Mouse (Mus musculus) heart, embryonic 11.5 days (tissue): ENCODE data around the gene Slc35e3. TPM values are rescaled to one million over a fixed set of nuclear protein-coding genes. Genes with fewer than 3 reads are reported as not detected.
"Not testable (repeated sequence)": the region's sequence is repeated elsewhere in the genome, so short reads cannot be mapped to it uniquely, and the experiment has no call there.

Experiments used
- ATAC-seq: fragments of 200-750 bp; cut with Nextera tagmentation; replicated peaks from 2 replicates; pipeline ENCODE4 v1.8.0; 2017; ENCODE audit warnings: moderate library complexity; ENCODE audit not compliant: insufficient number of reproducible peaks, low FRiP score, low TSS enrichment
- H3K27ac ChIP-seq: fragments of 300-500 bp; sonication (generic); 2 replicates; pipeline ENCODE4 v1.5.1; 2014; ENCODE audit warnings: mild to moderate bottlenecking, low read depth, low read length
- H3K27me3 ChIP-seq: fragments of 300-500 bp; sonication (generic); 2 replicates; pipeline ENCODE4 v1.6.1; 2014; ENCODE audit warnings: mild to moderate bottlenecking, low read length, mixed read lengths; ENCODE audit not compliant: control insufficient read depth, insufficient read depth
- H3K36me3 ChIP-seq: fragments of 300-500 bp; sonication (generic); 2 replicates; pipeline ENCODE4 v1.6.1; 2014; ENCODE audit warnings: mild to moderate bottlenecking, low read length, moderate library complexity, mixed read lengths; ENCODE audit not compliant: control insufficient read depth, insufficient read depth
- H3K4me1 ChIP-seq: fragments of 300-500 bp; sonication (generic); 2 replicates; pipeline ENCODE4 v1.6.1; 2014; ENCODE audit warnings: low read length; ENCODE audit not compliant: control insufficient read depth, insufficient read depth
- H3K4me2 ChIP-seq: fragments of 300-500 bp; sonication (generic); 2 replicates; pipeline ENCODE4 v1.6.1; 2014; ENCODE audit warnings: mild to moderate bottlenecking, moderate library complexity
- H3K4me3 ChIP-seq: fragments of 300-500 bp; sonication (generic); 2 replicates; pipeline ENCODE4 v1.5.1; 2014; ENCODE audit warnings: low read depth, low read length
- H3K9ac ChIP-seq: fragments of 300-500 bp; sonication (generic); 2 replicates; pipeline ENCODE4 v1.6.1; 2014; ENCODE audit warnings: mild to moderate bottlenecking, low read depth, low read length, moderate library complexity
- H3K9me3 ChIP-seq: fragments of 300-500 bp; sonication (generic); replicated peaks from 2 replicates; pipeline ENCODE4 v1.6.1; 2016; ENCODE audit warnings: low read length; ENCODE audit not compliant: control insufficient read depth
- WGBS: fragments of 180-500 bp; shearing (Covaris S2); extraction: QIAGEN DNeasy Blood & Tissue Kit; methylation state at CpG from one replicate; pipeline ENCODE4 v1.1.7; 2014; ENCODE audit not compliant: insufficient replicate concordance; 5-methylcytosine and 5-hydroxymethylcytosine counted together
- polyA plus RNA-seq: library from polyadenylated mRNA; unstranded; fragments of >200 nt; fragmentation: Nextera tagmentation; extraction: Ambion mirVana; gene quantifications from 2 replicates; pipeline ENCODE4 v1.2.1, GENCODE M21; 2014

The Slc35e3 gene
- polyA plus RNA-seq, 1 experiment from 2014 or later, result 6.9 TPM

DNA sequence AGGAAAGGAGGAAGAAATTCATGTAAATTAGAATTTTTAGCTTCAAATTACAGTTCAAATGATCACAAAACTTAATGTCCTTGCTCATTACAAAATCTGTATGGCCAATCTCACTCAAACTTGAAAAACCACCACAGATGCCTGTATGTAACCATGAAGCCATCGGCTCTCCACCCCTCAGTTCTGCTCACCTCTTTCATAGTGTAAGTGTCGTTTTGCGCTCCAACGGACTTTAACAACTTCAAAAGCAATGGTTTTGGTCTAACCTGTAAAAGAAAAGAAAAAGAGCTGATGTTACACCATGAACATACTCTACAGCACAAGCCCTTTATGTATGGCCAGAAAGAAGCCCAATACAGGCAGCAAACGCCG lies 41.2 kb downstream of the Slc35e3 start:
- WGBS, result 96% methylated on average over 6 of the region's 6 CpGs
- H3K4me2 ChIP-seq, result no peak overlapping the region
- no peaks in the 10 kb centered on the region for H3K27me3 ChIP-seq
- H3K4me3 ChIP-seq, result no peak overlapping the region
- H3K9me3 ChIP-seq, result no peaks in the 10 kb centered on the region
- no peak for ATAC-seq
- peaks cover 36% of the 10 kb centered on the region for H3K36me3 ChIP-seq
- no peak overlapping the region for H3K27ac ChIP-seq
- peaks cover 6% of the 10 kb centered on the region for H3K4me1 ChIP-seq
- no peak overlapping the region for H3K9ac ChIP-seq

DNA sequence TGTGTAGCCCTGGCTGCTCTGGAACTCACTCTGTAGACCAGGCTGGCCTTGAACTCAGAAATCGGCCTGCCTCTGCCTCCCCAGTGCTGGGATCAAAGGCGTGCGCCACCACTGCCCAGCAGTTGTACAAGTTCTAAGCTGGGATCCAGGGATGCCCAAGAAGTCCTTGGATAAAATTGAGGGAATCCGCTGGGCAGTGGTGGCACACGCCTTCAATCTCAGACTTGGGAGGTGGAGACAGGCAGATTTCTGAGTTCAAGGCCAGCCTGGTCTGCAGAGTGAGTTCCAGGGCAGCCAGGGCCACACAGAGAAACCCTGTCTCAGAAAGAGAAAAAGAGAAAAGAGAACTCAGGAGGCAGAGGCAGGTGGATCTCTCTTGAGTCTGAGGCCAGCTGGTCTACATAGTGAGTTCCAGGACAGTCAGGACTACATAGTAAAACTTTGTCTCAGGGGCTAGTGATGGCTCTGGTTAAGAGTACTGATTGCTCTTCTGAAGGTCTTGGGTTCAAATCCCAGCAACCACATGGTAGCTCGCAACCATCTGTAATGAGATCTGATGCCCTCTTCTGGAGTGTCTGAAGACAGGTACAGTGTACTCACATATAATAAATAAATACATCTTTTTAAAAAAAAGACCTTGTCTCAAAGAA lies 41.7 kb downstream of the Slc35e3 start:
- H3K9ac ChIP-seq, ATAC-seq, H3K4me1 ChIP-seq, H3K4me3 ChIP-seq, H3K27ac ChIP-seq, H3K9me3 ChIP-seq, H3K4me2 ChIP-seq, H3K27me3 ChIP-seq: not testable (repeated sequence)
- H3K36me3 ChIP-seq, result peaks cover 38% of the 10 kb centered on the region
- 93% methylated on average over 6 of the region's 6 CpGs for WGBS

DNA sequence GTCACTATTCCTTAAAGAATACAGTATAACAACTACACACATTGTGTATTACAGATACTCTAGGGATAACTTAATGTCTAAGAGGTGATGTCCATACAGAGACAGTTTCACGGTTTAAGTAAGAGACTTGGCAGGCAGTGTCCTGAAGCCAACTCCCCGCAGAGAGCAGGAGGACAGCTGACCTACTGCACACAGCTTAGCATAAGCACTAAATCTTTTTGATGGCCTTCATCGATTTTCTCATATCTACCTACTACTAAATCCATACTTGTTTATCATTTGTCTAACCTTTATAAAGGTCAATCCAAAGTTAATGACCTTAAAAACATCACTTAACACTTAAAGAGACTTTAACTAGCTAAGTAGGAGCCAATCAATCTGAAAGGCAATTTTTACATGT lies 42.7 kb downstream of the Slc35e3 start:
- H3K9me3 ChIP-seq, result no peaks in the 10 kb centered on the region
- H3K27ac ChIP-seq, result no peak overlapping the region
- H3K4me3 ChIP-seq, result no peak overlapping the region
- no peak overlapping the region for H3K4me2 ChIP-seq
- ATAC-seq, result no peak
- H3K4me1 ChIP-seq, result 0 out of 2 replicates have a peak, but pooled peaks cover 2% of the 10 kb centered on the region
- 93% methylated on average over 3 of the region's 3 CpGs for WGBS
- no peaks in the 10 kb centered on the region for H3K27me3 ChIP-seq
- H3K36me3 ChIP-seq, result peaks cover 40% of the 10 kb centered on the region
- H3K9ac ChIP-seq, result no peak overlapping the region

DNA sequence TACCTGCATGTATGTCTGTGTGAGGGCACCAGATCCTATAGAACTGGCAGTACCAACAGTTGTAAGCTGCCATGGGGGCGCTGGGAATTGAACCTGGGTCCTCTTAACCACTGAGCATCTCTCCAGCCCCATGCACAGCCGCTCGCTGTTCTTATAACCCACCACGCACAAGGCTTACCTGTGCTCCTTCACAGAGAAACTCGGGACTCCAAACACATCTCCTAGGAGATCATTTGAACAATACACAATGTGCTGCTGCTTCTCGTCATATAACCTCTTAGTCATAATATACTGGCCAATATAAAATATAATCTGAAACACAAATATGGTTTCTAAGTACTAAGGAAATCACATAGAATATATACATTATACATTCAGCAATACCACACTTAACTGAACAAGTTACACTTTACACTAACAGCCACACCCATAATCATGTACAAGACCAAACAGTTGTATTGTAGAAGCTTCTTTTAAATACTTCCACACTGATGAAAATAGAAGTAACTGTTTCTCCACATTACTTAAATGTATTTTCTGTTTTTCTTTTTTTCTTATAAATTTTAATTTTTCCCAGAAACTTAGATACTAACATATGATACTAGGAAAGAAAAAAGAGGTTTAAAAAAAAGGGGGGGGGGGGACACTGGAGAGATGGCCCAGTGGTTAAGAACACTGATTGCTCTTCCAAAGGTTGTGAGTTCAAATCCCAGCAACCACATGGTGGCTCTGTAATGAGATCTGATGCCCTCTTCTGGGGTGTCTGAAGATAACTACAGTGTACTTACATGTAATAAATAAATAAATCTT lies 43.9 kb downstream of the Slc35e3 start:
- Histone ChIP-seq H3K4me2 (no peak overlapping the region), H3K4me1 (0 out of 2 replicates have a peak, but pooled peaks cover 2% of the 10 kb centered on the region), H3K36me3 (peaks cover 47% of the 10 kb centered on the region), H3K27ac (no peak overlapping the region), H3K9me3 (no peaks in the 10 kb centered on the region), H3K27me3 (no peaks in the 10 kb centered on the region), H3K4me3 (no peak overlapping the region), H3K9ac (no peak overlapping the region)
- no peak for ATAC-seq
- WGBS, result 92% methylated on average over 6 of the region's 6 CpGs

DNA sequence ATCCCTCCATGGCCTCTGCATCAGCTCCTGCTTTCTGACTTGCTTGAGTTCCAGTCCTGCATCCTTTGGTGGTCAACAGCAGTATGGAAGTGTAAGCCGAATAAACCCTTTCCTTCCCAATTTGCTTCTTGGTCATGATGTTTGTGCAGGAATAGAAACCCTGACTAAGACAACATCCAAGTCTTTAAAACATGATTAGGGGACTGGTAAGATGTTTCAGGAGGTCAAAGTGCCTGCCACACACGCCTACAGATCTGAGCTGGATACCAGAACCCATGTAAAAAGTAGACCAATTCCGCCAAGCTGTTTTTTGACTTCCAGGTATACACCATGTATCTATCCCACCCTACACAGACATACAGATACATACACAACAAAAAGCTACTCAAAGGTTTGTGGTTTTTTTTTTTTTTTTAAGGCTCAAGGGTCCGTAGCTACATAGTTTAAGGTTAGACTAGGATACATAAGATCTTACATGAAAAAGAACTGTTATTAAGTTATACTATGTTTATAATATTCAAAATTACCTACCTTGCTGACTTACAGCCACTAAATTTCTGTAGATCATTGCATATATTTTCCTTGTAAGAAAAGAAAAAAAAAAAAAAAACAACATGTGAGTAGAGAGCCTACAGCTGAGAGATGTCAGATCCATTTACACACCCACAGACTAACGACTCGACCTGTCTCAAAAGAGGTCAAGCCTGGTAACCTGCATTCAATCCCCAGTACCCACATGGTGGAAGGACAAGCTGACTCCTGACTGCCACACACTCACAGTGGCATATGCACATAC lies 44.9 kb downstream of the Slc35e3 start:
- Histone ChIP-seq H3K9ac (no peak overlapping the region), H3K27ac (no peak overlapping the region), H3K4me3 (no peak overlapping the region), H3K27me3 (no peaks in the 10 kb centered on the region), H3K36me3 (peaks cover 48% of the 10 kb centered on the region), H3K9me3 (no peaks in the 10 kb centered on the region), H3K4me1 (no peaks in the 10 kb centered on the region), H3K4me2 (no peak overlapping the region)
- WGBS, result 90% methylated on average over 6 of the region's 6 CpGs
- no peak for ATAC-seq

DNA sequence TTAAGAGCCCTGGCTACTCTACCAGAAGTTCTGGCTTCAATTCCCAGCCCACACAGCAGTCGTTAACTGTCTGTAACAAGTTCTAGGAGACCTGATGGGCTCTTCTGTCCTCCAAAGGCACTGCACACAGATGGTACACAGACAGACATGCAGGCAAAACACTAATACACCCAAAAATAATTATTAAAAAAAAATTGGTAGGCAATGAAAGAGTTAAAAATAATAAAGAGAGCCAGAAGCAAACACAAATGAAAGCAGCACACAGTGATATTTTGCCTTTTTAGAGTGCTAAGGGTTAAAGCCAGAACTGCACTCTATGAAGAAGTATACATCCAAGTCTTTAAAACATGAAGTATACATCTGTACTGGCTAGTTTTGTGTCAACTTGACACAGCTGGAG lies 45.7 kb downstream of the Slc35e3 start:
- Histone ChIP-seq H3K36me3 (peaks cover 50% of the 10 kb centered on the region), H3K9me3 (no peaks in the 10 kb centered on the region), H3K4me2 (no peak overlapping the region), H3K9ac (no peak overlapping the region), H3K4me1 (no peaks in the 10 kb centered on the region), H3K27ac (no peak overlapping the region), H3K4me3 (no peak overlapping the region), H3K27me3 (no peaks in the 10 kb centered on the region)
- ATAC-seq, result no peak
- WGBS, result 93% methylated on average over 1 of the region's 1 CpGs

DNA sequence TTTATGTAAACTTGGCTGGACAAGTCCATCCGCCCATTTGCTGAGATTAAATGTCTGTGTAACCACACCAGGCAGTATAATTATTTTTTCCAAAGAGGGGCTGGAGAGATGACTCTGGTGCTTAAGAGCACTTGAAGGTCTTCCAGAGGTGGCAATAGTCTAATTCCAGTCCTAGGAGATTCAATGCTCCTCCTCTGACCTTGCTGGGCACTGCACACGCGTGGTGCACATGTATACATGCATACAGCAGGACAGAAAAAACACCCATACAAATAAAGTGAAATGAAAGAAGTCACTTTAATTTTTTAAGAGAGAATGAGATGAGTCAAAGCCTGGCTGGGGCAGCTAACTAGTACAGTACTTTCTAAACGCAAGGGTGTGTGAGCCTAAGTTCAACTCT lies 46.3 kb downstream of the Slc35e3 start:
- Histone ChIP-seq H3K36me3 (peaks cover 47% of the 10 kb centered on the region), H3K4me3 (no peak overlapping the region), H3K4me2 (no peak overlapping the region), H3K4me1 (no peaks in the 10 kb centered on the region), H3K27ac (no peak overlapping the region), H3K27me3 (no peaks in the 10 kb centered on the region), H3K9ac (no peak overlapping the region), H3K9me3 (no peaks in the 10 kb centered on the region)
- ATAC-seq, result no peak
- WGBS, result 91% methylated on average over 4 of the region's 4 CpGs

DNA sequence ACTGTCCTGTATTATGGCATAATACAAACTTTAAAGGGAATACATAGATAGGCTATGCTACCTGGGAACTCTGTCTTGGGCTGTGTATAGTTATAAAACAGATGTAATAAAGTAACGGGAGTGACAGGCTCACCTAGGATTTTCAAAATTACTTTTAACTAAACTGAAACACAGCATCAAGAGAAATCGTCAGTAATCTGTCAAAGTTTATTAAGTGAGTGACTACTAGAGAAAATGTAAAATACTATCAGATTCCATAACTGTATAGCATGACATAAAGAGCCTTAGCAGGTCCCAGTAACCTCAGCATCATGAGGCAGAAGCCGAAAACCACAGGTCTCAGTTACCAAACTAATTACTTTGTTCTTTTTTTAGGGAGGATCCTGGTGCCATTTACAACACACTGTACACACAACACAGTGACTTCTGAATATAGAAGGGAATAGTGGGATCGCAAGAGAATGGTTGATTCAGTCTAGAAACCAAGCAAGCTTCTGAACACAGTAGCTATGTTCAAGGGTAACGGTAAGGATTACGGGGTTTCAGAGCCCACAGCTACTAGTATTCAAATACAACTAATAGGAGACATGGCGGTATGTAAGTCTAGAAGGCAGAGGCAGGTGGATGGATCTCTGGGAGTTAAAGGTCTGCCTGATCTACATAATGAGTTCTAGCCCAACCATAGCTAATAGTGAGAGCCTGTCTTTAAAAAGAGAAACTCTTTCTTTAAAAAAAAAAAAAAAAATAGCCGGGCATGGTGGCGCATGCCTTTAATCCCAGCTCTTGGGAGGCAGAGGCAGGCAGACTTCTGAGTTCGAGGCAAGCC lies 47.6 kb downstream of the Slc35e3 start:
- 97% methylated on average over 10 of the region's 10 CpGs for WGBS
- no peak for ATAC-seq
- Histone ChIP-seq H3K36me3 (peaks cover 50% of the 10 kb centered on the region), H3K9me3 (no peaks in the 10 kb centered on the region), H3K4me3 (no peak overlapping the region), H3K4me1 (no peaks in the 10 kb centered on the region), H3K27ac (no peak overlapping the region), H3K27me3 (no peaks in the 10 kb centered on the region), H3K4me2 (no peak overlapping the region), H3K9ac (no peak overlapping the region)
